Mouse (Mus musculus) naive thymus-derived CD4-positive, alpha-beta T cell, adult 2 months (primary cell): ENCODE results near the gene Pafah1b2.

ENCODE experiments used
- DNase-seq: peaks from one replicate; pipeline ENCODE4 v3.0.0-alpha.2; 2011; ENCODE audit warnings: low read depth

Gene Pafah1b2

DNA sequence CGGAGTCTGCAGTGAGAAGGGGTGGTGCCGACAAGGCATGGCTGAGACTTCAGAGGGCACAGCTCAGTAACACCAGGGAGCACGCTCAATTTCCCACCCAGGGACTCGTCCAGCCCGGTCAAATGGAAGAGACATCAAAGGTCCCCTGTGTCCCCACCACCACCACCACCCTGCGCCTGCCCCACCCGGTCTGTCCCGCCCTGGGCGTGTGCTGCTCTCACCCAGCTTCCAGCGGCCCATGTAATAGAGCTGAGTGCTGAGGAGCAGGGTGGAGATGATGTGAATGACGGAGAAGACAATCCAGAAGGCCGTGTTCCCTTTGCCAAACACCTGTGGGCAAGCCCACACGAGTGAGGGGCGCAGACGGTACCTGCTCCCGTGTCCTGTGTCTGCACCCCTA is 70.0 kb downstream of the Pafah1b2 start:
- DNase-seq: no peak

DNA sequence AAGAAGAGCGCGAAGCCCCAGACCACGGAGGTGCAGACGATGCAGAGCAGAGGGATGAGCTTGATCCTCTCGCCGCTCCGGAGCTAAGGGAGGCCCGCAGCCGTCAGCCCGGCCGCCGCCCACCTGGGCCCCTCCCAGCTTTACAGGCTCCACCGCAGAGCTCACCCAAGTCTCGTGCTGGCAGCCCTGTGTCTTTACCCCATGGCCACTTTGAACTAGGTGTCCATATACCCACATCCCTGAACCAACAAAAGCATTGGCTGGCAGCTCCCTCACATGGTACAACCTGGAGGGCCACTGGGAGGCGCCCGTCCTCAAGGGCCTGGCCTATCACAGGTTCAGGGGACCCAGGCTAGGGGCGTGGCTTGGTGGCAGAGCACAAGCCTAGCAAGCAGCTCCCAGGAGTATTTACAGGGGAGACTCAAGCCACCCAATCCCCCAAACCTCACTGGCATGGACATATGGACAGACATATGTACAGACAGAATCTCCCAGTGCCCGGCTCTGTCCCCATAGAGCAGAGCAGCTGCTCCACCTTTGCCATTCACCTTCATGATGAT is 71.1 kb downstream of the Pafah1b2 start:
- DNase-seq: no peak

DNA sequence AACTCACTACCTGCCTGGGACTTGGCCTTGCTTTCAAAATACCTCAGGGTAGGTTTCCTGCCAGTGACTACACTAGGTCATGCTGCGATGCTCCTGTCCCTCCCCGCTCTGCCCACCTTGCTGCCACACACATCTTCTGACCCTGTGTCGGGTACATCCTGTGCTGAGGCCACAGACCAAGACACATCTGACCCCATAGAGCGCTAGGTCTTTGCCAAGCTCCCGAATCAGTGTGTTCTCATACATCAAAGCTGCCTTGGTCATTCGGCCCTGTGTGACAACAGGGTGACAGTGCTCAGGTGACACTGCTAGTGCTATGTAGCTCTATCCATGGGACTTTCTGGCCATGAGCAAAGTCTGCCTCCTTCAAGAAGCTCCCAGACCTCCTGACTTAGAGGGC is 72.7 kb downstream of the Pafah1b2 start:
- no peak for DNase-seq

DNA sequence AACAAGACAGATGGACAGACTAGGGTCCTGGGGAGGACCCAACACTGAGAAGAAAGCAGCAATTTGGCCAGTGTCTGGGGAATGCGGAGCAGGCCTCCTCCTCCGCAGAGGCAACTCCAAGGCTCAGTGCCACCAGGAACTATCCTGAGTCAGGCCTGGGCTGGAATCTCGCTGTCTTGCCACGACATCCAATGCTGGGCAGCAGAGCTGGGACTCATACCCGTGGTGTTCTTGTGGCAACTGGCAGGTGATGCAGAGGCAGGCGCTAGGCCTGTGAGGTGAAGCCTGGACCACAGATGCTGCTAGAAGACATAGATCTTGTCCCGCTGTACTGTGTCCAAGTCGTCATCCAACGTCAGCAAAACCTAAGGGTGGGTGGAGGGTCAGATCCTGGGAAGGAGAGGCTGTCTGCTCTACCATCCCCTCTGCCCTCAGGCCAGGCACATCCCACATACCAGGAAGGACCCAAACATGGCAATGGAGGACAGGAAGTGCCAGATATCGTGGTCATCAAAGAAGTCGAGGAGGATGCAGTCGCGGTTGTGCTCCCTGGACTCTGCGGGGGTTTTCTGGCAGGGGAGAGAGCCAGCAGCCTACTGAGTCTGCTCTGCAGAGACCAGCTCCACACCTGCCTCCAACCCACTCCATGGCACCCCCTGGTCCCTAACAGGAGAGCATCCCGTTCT is 73.4 kb downstream of the Pafah1b2 start:
- DNase-seq: no peak

DNA sequence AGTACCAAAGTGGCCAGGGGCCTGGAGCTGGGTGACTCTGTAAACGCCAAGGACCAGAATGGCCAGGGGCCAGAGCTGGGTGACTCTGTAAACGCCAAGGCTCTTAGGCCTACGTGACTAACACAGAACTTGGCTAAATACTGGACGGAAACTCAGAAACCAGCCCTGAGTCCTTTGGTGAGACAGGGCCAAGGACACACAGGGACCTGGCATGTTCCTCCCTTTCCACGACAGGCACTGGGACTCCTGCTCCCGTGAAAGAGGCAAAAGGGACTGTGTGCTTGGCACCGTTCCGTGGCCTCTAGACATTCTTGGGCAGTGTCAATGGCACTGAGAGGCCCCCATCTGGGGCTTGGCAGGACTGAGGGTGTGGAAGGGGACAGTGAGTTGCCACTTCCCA is 74.4 kb downstream of the Pafah1b2 start:
- no peak for DNase-seq

DNA sequence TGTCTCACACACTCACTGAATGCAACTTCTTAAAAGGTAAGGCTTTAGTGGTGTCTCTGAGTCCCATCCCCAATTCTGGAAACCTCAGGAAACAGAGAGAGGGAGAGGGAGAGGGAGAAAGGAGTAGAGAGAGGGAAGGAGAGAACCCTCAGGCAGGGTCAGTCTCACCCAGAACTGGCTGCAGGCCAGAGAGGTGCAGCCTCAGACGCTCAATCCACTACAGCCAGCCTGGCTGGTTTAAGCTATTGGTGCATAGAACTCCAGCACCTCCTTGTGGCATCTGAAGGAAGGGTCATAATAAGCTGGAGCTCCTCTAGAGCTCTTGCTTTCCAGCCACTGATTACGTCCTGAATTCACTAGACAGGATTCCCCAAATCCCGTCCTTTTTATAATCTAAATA is 75.6 kb downstream of the Pafah1b2 start:
- peak; percentile 76 for DNase-seq

DNA sequence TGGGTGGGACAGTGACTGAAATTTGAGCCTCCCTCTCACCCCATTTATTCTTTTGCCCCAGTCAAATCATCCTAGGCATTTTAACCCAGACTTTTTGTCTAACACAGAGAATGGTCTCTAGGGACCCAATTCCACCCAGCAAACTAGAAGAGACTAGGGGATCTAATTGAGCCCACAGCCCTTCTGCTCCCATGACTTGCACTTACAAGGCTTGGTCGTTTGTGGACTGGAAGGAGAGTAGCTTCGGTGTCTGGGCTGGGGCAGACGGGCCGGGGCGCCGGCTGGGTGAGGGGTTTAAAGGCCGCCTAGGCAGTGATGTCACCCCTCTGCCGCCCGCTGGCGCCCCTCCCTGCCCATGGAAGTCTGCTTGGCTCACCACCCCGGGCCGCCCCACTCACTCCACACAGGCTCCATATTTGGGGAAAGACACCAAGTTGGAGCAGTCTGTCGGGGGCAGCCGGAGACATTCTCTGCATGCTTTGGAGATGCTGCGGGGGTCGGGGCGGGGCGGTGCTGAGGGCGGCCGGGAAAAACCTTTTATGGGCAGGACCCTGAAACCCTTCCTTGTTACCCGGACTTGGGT is 76.8 kb downstream of the Pafah1b2 start, which contains the start of gene Tagln:
Tagln (minus strand) TSS at position 431 of the 583 bp plus-strand sequence.
- no peak for DNase-seq

DNA sequence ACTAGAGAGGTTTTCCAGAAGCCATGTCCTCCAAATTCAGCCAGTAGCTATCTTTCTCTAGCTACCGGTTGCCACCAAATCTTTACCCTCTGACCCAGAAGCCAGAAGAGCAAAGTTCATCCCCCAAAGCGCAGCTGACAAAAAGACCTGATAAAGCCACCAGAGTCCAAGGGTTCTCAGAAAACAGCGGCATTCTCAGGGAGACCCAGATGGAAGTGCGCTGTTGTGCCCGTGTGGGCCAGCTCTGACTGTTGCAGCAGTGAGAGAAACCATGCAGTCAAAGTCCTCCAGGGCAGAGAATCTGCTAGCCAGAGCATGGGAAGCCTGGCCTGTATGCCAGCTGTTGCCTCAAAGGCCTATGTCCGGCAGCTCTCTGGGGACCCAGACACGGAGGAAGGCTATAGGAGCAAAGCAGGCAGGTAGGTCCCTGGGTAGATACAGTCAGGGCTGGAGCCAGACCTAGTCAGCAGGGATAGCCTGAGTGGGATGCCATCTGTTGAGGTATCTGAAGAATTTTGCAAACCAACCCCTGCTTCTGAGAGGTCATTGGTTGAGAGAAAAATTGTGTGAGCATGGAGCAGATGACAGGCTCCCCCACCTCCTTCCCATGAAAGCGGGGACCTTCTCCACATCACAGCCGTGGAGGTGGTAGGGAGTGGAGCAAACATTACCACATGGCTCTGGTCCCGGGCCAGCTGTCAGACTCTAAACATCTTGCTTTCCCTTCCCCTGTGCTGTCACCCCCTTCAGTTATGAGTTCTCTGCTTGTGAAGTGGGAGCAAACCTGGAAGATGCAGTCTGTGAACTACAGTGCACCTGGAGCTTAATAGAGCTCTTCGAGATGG is 79.7 kb downstream of the Pafah1b2 start:
- no peak for DNase-seq

DNA sequence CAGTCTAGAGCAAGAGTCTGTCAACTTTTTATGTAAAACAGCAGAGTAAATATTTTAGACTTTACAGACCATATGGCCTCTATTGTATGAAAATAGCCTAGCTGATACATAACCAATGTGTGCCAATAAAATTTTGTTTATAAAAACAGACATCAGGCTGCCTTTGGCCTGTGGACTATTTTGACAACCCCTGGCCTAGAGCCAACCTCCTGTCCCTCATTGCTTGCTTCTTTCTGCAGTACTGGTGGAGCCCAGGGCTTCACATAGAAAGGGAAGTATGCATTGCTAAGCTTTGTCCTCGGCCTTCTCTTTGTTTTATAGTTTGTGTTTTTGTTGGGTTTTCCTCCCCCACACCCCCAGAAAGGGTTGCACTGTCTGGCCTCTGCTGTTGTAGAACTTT is 80.5 kb downstream of the Pafah1b2 start:
- DNase-seq: no peak

DNA sequence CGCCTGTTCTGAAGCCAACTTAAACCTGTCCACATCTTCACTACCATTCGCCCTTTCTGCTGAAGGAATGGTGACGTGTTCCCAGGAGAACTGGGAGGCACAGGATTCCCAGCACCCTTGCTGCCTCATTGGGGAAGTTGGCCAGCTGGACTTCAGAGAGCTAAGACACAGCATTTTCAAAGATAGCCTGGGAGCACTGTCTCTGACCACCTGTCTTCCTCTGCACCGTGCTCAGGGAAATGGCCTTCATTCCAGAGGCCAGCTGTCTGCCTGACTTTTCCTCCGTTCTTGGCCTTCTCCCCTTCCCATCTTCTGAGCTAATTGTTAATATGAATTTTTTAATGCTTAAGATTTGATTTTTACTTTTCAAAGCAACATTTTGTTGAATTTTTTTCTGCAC is 83.2 kb downstream of the Pafah1b2 start:
- no peak for DNase-seq

DNA sequence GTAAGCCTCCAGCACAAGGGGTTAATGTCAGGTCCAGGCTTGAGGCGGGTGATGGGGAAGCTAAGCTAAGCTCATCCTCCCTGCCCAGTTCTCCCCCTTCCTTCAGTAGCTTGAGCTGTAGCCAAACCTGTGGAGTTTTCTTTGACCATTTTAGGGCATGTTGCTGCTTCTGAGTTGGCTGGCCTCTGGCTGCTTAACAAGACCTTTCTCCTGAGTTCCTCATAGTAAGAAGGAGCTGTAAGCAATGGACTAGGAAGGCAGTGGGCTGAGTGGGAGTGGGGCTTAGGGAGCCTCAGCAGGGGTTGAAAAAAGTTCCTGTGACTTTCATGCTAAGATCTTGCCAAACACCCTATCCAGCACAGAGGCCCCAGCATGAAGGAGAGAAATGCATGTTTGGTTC is 92.6 kb downstream of the Pafah1b2 start:
- no peak for DNase-seq

DNA sequence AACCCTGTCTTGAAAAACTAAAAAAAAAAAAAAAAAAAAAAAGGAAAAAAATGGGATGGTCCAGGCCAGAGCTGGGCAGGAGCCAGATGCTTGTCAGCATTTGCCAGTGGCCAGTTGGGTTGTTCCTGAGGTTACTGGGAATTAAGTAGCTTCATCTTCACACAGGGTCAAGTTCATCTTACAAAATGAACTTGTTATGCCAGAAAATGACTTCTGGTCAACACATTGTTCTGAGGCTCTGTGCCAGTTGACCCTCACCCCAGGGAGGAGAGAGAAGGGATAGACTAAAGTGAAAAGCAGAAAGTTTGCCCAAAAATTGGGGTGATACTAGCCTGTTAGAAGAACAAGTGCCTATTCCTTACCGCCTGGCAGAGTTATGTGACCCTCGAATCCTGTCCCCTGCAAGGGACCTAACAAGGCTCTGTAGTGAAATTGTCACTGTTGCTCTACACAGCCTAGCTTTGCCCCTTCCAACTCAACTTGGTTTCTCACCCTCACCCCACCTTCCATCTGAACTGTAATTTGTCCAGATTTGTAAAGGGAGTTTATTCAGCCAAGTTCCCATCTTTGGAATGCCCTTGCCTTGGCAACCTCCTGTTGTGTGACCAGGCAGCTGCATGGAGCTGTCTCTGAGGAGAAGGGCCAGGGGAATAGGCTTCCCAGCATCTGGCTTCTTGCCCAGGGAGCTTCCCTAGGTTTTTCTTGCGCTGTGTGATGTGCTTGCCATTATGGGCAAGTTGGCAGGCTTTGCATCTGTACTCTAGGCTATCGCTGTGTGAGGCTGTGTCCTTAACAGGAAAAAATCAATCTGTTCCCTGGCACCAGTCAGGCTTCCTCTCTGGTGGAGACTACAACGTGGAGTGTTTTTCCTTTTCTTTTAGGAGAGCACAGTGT is 95.2 kb downstream of the Pafah1b2 start:
- no peak for DNase-seq

DNA sequence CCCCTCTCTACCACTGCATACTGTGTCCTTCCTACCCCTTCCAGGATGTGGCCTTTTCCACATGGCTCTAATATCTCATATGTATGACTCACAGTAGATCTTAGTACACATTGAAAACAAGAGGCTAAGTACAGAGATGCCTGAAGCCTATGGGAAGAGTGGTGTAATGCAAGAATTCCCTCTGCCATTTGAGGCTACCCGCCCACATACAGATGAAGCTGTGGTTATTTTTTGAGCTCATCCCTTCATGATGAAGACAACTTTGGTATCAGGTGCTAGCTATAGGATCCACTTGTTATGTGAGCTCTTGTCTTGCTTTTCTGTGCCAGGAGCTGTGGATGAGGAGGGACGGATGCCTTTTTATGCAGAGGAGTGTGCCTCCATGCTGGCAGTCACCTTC is 96.8 kb downstream of the Pafah1b2 start:
- no peak for DNase-seq
